Mouse (Mus musculus) layer of hippocampus, postnatal 14 days (tissue): ENCODE measurements around the gene Phf3. TPM values are rescaled to one million over a fixed set of nuclear protein-coding genes. Genes with fewer than 3 reads are reported as not detected.

Experiments used
- DNase-seq, 2 experiments: peaks; one replicate each; pipeline ENCODE4 v3.0.0; 2021 to 2022; ENCODE audit warnings: low spot score in 2 of 2, mixed read lengths in 1 of 2
- total RNA-seq, 2 experiments: library from RNA; stranded (reverse); gene quantifications; 2 replicates each; pipeline ENCODE4 v1.2.3; 2021

Phf3 gene
- total RNA-seq, 2 experiments from 2014 or later: 81.5 to 83.0 TPM

DNA sequence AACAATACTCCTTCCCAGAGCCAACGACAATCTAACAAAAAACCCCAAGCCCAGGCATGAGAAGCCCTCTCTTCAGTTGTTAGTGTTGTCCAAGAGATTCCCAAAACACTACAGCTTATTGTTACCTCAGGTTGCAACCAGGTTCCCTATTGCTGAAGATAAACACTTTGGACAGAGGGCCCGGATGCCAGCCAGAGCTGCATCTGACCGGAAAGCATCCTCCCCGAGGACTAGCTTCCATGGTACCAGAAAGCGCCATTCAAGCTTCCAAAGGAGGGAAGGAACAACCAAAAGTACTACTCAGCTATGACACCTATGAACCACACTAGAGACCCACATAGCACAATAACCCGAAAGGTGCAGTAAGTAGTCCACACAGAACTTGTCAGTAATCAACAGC lies 38.2 kb downstream of the Phf3 start:
- DNase-seq: no peak

- DNase-seq: no peak
Measured at GRCm38 (mm10) chr1:30832778-30833177, 40.9 kb downstream of the Phf3 start.

DNA sequence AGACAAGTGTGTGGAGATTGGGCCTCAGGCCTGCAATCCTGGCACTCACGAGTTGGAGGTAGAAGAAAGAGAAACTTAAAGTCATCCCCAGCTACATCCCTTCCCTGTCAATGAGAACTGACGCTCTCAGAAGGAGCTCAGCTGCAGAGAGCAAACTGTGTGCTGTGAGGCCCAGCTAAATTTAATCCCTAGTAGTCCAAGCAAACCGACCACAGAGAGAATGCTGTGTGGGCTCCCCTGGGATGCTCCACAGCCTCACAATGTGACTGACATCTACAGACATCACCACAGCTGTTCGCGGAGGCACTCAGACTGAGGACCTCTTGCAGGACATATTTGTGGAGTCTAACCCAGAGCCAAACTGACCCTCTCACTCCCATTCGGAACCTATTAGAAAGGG lies 54.3 kb downstream of the Phf3 start:
- no peak for DNase-seq

- no peak for DNase-seq
Measured at GRCm38 (mm10) chr1:30815609-30816008, 58.1 kb downstream of the Phf3 start.

GRCm38 (mm10) chr1:30814987-30815386 lies 58.7 kb downstream of the Phf3 start:
- DNase-seq: no peak

DNA sequence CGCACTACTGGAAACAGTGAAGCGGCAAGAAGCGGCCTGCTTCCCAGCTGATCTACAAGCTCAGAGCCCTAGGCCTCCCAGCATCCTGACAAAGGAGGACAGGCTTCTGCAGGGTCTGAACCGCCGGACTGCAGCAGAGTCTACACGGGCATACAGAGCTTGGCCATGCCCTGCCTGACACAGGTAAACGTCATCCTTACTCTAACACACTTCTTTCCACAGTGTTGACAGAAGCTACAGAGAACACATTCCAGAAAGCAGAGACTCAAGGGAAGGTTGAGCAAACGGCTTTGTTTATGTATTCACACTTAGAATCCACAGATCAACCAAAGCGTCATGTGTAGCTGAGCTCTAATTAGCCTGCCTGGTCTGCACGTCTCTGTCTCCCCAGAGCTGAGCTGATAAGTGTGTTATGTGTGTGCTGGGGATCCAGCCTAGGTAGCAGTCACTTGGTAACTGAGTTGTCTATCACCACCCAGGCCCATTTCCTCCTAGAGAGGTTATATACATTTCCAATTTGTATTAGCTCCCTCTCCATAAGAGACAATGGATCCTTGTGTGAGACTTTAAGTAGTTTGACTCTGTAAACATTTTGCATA lies 65.5 kb downstream of the Phf3 start:
- DNase-seq: no peak

GRCm38 (mm10) chr1:30805688-30806285 lies 67.9 kb downstream of the Phf3 start:
- DNase-seq: no peak

- DNase-seq: no peak
Measured at GRCm38 (mm10) chr1:30804919-30805318, 68.8 kb downstream of the Phf3 start.

- no peak for DNase-seq
Measured at GRCm38 (mm10) chr1:30801911-30802310, 71.8 kb downstream of the Phf3 start.

DNA sequence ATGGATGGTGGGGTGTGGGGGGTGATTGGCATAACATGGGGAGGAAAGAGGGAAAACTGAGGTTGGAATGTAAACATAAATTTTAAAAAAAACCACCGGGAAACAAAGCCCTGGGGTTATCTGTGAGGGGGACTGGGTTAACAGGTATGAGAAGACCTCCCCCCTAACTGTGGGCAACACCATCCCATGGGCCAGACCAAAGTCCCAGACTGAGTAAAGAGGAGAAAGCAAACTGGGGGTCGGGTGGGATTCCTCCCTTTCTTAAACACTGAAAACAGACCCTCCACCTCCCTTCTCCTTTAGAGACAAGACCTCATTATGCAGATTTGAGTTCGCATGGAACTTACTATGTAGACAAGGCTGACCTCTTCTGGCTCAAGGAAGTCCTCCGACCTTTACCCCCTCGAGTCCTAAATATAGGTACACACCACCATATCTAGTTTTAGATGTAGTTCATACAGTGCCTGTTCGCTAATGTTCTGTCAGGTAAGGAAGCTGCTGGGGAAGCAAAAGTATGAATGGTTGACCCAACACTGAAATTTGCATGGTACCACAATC lies 74.4 kb downstream of the Phf3 start:
- DNase-seq: no peak

DNA sequence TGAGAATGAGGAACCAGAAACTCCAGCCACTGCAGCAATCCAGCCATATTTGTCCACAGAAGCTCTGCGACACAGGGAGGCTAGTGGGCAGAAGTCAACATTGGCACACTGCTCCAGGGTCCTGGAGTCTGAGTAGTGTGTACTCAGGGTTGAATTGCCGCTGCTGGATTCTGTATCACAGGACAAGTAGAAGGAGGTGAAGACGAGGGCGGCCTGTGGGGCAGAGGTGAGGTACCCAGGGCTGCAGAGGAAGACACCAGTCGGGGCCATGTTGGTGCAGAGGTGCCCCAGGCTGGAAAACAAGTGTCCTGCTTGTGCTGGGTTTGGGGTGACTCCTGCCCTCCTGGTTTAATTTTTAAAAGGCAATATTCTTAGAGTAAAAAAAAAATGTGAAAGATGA lies 79.1 kb downstream of the Phf3 start:
- DNase-seq: no peak

GRCm38 (mm10) chr1:30793357-30793883 lies 80.3 kb downstream of the Phf3 start:
- DNase-seq: no peak

GRCm38 (mm10) chr1:30792935-30793334 lies 80.8 kb downstream of the Phf3 start:
- DNase-seq: no peak

DNA sequence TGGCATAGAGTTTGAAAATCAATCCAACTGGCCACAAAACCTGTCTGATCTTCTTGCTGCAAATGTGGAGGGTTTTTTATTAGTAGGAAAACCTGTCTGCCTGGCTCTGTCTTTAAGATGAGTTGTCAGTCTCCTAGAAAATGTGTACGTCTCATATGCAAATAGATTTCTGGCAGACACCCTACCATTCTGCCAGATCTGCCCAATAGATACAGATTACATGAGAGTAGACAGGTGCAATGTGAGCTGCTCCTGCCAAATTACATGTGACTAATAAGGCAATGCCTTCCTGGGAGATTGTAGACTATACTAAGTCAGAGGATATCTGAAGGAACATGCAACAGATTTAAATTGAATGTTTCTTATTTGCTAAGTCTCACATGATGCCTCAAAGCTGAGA lies 83.5 kb downstream of the Phf3 start:
- no peak for DNase-seq

DNA sequence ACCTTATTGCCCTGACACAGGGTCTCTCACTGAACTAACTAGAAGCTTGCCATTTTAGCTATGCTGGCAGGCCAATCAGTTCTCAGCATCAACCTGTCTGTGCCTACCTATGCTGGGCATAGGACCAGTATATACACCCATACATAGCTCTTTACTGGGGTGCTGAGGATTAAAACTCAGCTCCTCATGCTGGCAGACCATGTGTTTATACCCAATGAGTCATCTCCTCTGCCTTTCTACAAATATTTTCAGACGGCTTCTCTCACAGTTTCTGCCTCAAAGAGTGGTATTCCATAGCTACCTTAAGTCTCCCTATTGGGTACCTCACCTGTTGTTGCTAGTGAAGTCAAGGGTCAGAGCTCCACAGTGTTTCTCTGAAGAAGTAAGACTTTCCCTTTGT lies 84.0 kb downstream of the Phf3 start:
- DNase-seq: no peak

DNA sequence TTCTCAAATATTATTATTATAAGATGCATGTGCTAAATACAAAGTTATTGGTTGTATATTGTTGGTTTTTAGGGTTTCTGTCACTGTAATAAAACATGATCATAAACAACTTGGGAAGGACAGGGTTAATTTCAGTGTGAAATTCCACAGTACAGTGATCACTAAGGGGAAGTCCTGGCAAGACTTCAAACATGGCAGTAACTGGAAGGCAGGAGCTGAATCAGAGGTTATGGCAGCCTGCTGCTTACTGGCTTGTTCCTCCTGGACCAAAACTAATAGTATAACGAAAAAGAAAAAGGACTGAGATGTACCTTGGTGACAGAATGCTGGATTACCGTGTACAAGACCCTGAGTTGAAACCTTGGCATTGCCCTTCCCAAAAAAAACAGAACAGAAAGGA lies 84.7 kb downstream of the Phf3 start:
- no peak for DNase-seq

DNA sequence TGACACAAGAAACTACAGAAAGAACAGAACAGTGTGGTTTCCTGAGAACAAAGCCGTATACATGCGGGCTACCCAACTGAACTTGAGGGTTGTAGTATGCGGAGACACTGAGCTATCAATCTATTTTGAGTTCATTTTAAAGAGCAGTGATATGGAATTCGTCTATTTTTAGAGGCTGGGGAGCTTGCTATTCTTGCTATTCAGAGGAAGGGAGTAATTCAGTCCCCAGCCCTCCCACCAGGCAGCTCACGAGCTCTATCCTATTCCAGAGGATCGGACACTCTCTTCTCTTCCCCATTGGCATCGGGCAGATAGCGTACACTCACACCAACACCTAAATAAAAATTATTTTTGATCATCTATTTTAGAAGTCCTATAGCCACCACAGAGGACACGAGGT lies 87.1 kb downstream of the Phf3 start:
- no peak for DNase-seq

- no peak for DNase-seq
Measured at GRCm38 (mm10) chr1:30783741-30784140, 90.0 kb downstream of the Phf3 start.

- no peak for DNase-seq
Measured at GRCm38 (mm10) chr1:30780293-30780692, 93.4 kb downstream of the Phf3 start.

GRCm38 (mm10) chr1:30779562-30779961 lies 94.2 kb downstream of the Phf3 start:
- no peak for DNase-seq

- no peak for DNase-seq
Measured at GRCm38 (mm10) chr1:30778374-30779005, 95.2 kb downstream of the Phf3 start.

DNA sequence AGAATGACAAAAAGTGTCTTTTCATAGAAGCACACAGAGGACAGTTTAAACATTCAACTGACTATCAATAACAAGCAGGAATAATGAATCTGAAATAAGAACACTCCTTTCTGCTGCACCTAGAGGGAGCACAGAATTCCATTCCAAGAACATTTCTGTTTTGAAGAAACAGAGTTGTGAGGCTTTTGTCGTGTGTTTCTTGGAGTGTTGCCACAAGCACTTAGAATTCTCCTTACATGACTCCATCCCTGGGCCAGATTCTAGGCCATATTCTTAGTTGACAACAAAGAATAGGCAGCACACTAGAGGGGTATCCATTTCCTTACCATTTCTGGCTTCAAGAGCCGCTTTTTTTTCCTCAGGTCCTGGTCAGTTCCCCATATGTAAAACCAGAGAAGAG lies 97.5 kb downstream of the Phf3 start:
- no peak for DNase-seq
